Mouse (Mus musculus) bone marrow macrophage, adult 2 months (primary cell): Measurements from ENCODE around the gene Rbp7.

Experiments
- CTCF ChIP-seq: IDR thresholded peaks from 2 replicates; pipeline ENCODE4 v1.5.1; 2012; ENCODE audit warnings: low read depth, mild to moderate bottlenecking, low read length, moderate library complexity
- POLR2A ChIP-seq: IDR thresholded peaks from 2 replicates; pipeline ENCODE4 v1.6.1; 2012; ENCODE audit warnings: mild to moderate bottlenecking, low read depth, low read length, borderline replicate concordance

GRCm38 (mm10) chr4:149416417-149416816 lies 38.4 kb downstream of the Rbp7 start:
- TF ChIP-seq CTCF, result no peak
- TF ChIP-seq POLR2A, result no peak
